Mouse (Mus musculus): ENCODE results near the gene Iffo2.

Gene Iffo2

DNA sequence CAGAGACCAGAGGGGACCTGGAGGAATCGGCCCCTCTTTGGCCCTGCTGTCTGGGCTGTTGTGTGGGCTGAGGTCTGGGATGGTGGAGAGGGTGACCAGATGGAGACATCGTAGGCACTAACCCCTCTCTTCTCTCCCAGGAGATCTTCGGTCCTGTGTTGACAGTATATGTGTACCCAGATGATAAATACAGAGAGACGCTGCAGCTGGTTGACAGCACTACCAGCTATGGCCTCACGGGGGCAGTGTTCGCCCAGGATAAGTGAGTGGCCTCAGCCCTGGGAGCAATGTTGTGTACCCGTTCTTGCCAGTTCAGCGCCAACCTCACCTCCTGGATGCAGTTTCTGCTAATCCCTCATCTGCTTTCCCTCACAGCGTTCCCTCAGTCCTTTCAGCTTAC, 113.6 kb downstream of the Iffo2 start:
- DNase-seq: peak; percentile 39 to 54

DNA sequence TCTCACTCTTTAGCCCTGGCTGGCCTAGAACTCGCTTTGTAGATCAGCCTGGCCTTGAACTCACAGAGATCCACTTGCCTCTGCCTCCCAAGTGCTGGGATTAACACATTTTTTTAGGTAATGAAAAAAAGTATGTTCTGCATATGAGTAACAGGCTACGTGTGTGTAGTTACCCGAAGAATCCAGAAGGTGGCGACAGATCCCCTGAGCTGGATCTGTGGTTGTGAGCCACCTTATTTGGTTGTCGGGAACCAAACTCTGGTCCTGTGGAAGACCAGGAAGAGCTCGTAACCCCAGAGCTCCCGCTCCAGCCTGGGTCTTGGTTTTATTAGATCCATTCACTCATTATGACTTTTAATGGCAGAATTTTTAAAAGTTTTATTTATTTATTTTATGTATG, 116.6 kb downstream of the Iffo2 start:
- DNase-seq: no peak

DNA sequence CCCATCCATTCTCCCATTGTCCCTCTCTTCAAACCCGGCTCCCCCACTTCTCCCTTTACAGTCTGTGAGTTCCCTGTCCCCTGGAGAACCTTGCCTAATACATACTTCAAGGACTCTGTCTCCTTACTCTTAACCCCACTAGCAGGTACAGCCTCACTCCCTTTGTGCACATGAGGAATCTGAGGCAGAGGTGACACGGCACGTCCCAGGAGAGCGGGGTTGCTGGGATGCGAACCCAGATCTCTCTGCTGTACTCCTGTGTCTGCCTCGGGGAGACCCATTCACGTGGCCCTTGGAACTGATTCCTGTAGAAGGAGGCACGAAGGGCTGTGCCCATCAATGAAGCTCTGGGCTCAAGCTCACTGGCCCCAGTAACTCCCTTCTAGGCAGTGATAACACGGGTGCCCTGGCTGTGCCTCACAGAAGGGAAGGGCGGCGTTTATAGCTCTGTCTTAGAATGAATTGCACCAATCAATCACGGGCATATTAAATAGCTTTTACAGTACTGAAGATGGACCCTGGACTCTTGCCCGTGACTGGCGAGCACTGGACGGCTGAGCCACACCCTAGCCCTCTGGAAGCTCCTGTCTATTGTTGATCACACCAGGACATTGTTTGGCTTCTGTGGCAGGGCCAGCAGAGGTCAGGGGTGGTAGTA, 119.9 kb downstream of the Iffo2 start:
- no peak for DNase-seq

GRCm38 (mm10) chr4:139650907-139651306, 120.6 kb downstream of the Iffo2 start:
- no peak for DNase-seq

DNA sequence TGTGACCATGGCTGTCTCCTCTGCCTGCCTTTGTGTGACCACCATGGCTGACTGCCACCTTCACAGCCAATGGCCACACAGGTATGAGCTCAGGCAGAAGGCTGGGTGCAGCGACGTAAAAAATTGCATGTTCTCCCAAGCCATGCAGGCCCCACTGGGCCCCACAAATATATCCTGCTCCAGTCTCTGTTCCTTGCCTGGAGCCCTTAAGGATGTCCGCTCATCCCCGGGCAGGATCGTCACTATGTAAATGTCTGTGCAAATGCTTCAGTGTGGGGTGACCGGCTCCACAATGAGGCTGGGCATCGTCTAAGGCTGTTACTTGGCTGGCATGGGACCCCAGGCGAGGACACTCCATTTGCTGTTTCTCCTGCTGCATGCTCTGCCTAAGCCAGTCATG, 122.9 kb downstream of the Iffo2 start, which contains the start of gene Tas1r2:
Gene Tas1r2 (plus strand): TSS at position 301 of the 400 bp plus-strand sequence.
- no peak for DNase-seq

GRCm38 (mm10) chr4:139661897-139662296, 131.5 kb downstream of the Iffo2 start:
- no peak for DNase-seq

DNA sequence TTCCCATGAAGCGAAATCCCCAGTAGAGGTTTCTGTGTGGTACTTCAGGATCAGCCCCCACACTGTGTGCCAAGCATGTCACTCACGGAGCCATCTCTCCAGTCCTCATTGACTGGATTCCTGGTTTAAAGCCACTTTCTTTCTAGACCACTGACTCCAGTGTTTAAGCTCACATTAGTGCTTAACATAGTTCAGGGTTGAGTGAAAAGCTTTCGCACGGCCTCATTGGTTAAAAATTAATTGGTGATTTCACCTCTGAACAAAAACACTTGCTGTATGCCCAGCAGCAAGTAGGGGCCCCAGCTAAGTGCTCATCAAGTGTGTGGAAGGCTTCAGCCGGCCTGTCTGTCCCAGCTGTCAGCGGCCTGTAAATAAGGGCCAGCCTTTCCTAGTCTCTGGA, 137.3 kb downstream of the Iffo2 start:
- no peak for DNase-seq

GRCm38 (mm10) chr4:139669847-139670246, 139.5 kb downstream of the Iffo2 start:
- DNase-seq: peak; percentile 20 to 34
